Comparison of ENCODE assay signal across 9 mouse cellular contexts in the genomic region with DNA sequence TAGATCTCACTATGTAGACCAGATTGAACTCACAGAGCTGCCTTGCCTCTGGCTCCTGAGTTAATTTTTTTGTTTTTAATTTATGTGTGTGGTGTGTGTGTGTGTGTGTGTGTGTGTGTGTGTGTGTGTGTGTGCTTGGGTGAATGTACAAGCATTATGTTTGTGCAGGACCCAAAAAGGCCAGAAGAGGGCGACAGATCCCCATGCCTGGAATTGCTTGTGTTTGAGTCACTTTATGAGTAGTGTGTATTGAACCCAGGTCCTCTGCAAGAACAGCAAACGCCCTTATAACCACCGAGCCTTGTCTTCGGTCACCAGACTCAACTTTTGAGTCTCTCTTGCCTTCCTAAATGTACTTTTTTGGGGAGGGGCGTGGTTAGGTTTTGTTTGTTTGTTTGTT. TPM values are rescaled to one million over a fixed set of nuclear protein-coding genes. Genes with fewer than 3 reads are reported as not detected.
A peak's percentile ranks its signal among the peaks of the same experiment; 100 is the strongest.
DNase-seq lines count a peak whose midpoint lies in the region; ATAC-seq and TF ChIP-seq lines count a peak whose summit lies in the region.
"Had no signal": no experiment of that assay in that cellular context is flagged by ENCODE, and none has a peak within 500 bp of the region (broad histone marks: within the 10 kb centered on the region; RNA-seq: fewer than 3 reads in every experiment).

No protein-coding gene starts in this region.

- no peak overlapping the region for H3K4me2 ChIP-seq in embryonic facial prominence, embryonic 11.5 days (ENCODE audit: low read depth, low read length)
- no peak overlapping the region for H3K4me2 ChIP-seq in stomach, postnatal 0 days (replicated peaks; ENCODE audit: low read depth)
- H3K4me2 ChIP-seq: hindbrain, embryonic 15.5 days had no signal

- peak; percentile 74 to 80 for DNase-seq in cerebellum, postnatal 10 days
- DNase-seq in cerebellum, adult 11 months: no peak
- peak; percentile 19 to 52 for DNase-seq in left cerebral cortex, adult 18-20 months (ENCODE audit: low spot score in 2 of 2)
- no peak for DNase-seq in left cerebral cortex, adult 11 months (ENCODE audit: low spot score)
- peak; percentile 85 for DNase-seq in R1 (ENCODE audit: low read depth, low spot score)
- DNase-seq in embryonic facial prominence, embryonic 11.5 days (ENCODE audit: low spot score): peak; percentile 70
- DNase-seq in liver, adult 2 months (ENCODE audit: extremely low read depth, low read depth, low spot score): peak; percentile 53
- DNase-seq in stomach, postnatal 0 days (ENCODE audit: low spot score): peak; percentile 63

- no peaks in the 10 kb centered on the region for H3K79me2 ChIP-seq in liver, adult 2 months (ENCODE audit: control insufficient read depth, insufficient read depth, low read length)

- H3K36me3 ChIP-seq in embryonic facial prominence, embryonic 11.5 days (replicated peaks; ENCODE audit: control insufficient read depth, insufficient read depth, low read depth, low read length): no peaks in the 10 kb centered on the region
- H3K36me3 ChIP-seq in liver, adult 2 months (ENCODE audit: control insufficient read depth, insufficient read depth, low read length): no peaks in the 10 kb centered on the region
- no peaks in the 10 kb centered on the region for H3K36me3 ChIP-seq in stomach, postnatal 0 days (ENCODE audit: control insufficient read depth, insufficient read depth, low read length)

- H3K9me3 ChIP-seq in embryonic facial prominence, embryonic 11.5 days (replicated peaks; ENCODE audit: control insufficient read depth, low read length): no peaks in the 10 kb centered on the region
- H3K9me3 ChIP-seq in stomach, postnatal 0 days (ENCODE audit: control insufficient read depth, low read length): no peaks in the 10 kb centered on the region
- H3K9me3 ChIP-seq: hindbrain, embryonic 15.5 days had no signal

- no peak for TF ChIP-seq POLR2A in liver, adult 2 months (IDR thresholded peaks at IDR 0.05; ENCODE audit: extremely low read depth, insufficient read depth, low read length)

- WGBS in embryonic facial prominence, embryonic 11.5 days: 62% methylated on average over 5 of the region's 5 CpGs
- WGBS in liver, adult 2 months: 68% methylated on average over 5 of the region's 5 CpGs
- WGBS in stomach, postnatal 0 days: 76% methylated on average over 5 of the region's 5 CpGs

- TF ChIP-seq EP300 in stomach, postnatal 0 days (optimal IDR thresholded peaks at IDR 0.05): no peak

- H3K9ac ChIP-seq in embryonic facial prominence, embryonic 11.5 days (replicated peaks; ENCODE audit: low read length): no peak overlapping the region
- no peak overlapping the region for H3K9ac ChIP-seq in liver, adult 2 months (ENCODE audit: low read depth, low read length)
- no peak overlapping the region for H3K9ac ChIP-seq in stomach, postnatal 0 days (ENCODE audit: low read length)
- H3K9ac ChIP-seq: hindbrain, embryonic 15.5 days had no signal

- no peak overlapping the region for H3K27ac ChIP-seq in embryonic facial prominence, embryonic 11.5 days (replicated peaks; ENCODE audit: low read depth, low read length)
- H3K27ac ChIP-seq in liver, adult 2 months (replicated peaks; ENCODE audit: insufficient read depth, low read depth, low read length): no peak overlapping the region
- H3K27ac ChIP-seq in stomach, postnatal 0 days (replicated peaks): no peak overlapping the region
- H3K27ac ChIP-seq: hindbrain, embryonic 15.5 days had no signal

- H3K4me1 ChIP-seq in embryonic facial prominence, embryonic 11.5 days (ENCODE audit: control insufficient read depth, insufficient read depth, low read length): no peaks in the 10 kb centered on the region
- H3K4me1 ChIP-seq in liver, adult 2 months (ENCODE audit: control insufficient read depth, insufficient read depth, low read length): peaks cover 6% of the 10 kb centered on the region; the same call in 1 of the 2 replicates
- 0 out of 2 replicates have a peak, but pooled peaks cover 2% of the 10 kb centered on the region for H3K4me1 ChIP-seq in stomach, postnatal 0 days (replicated peaks; ENCODE audit: control insufficient read depth, insufficient read depth)

- no peak overlapping the region for H3K4me3 ChIP-seq in embryonic facial prominence, embryonic 11.5 days (ENCODE audit: low read depth, low read length)
- H3K4me3 ChIP-seq in liver, adult 2 months (ENCODE audit: insufficient read depth, low read depth, low read length): no peak overlapping the region
- no peak overlapping the region for H3K4me3 ChIP-seq in stomach, postnatal 0 days (ENCODE audit: low read depth, low read length)
- H3K4me3 ChIP-seq: hindbrain, embryonic 15.5 days had no signal

- ATAC-seq in embryonic facial prominence, embryonic 11.5 days (replicated peaks; ENCODE audit: insufficient number of reproducible peaks, low FRiP score, low TSS enrichment, low read depth): no peak
- ATAC-seq in stomach, postnatal 0 days (ENCODE audit: low FRiP score, low TSS enrichment): no peak

- TF ChIP-seq CTCF in liver, adult 2 months (IDR thresholded peaks at IDR 0.05; ENCODE audit: low read depth, low read length): peak; percentile 70
- peak; percentile 78 for TF ChIP-seq CTCF in stomach, postnatal 0 days (IDR thresholded peaks at IDR 0.05; ENCODE audit: low read depth)

- no peaks in the 10 kb centered on the region for H3K27me3 ChIP-seq in embryonic facial prominence, embryonic 11.5 days (ENCODE audit: control insufficient read depth, insufficient read depth, low read length)
- H3K27me3 ChIP-seq in liver, adult 2 months (ENCODE audit: control insufficient read depth, insufficient read depth, low read length): no peaks in the 10 kb centered on the region
- no peaks in the 10 kb centered on the region for H3K27me3 ChIP-seq in stomach, postnatal 0 days (ENCODE audit: control insufficient read depth, insufficient read depth, low read length)
- H3K27me3 ChIP-seq: hindbrain, embryonic 15.5 days had no signal

RNA-seq across cellular contexts. Expression of a gene that starts 23.4 kb away (rescaled TPM):
- 10 to 100 TPM; 25.0 to 29.6 TPM for total RNA-seq in left cerebral cortex, adult 18-20 months (2021)
- polyA plus RNA-seq in embryonic facial prominence, embryonic 11.5 days (2014; fragmentation: Nextera tagmentation; extraction: Ambion mirVana): 81.5 and 90.1 TPM in 2 replicates
- total RNA-seq in liver, adult 2 months (2014; rRNA removed): 11.9 and 12.2 TPM in 2 replicates
- 21.2 and 23.9 TPM in 2 replicates for polyA plus RNA-seq in liver, adult 2 months (2012; rRNA removed)
- polyA plus RNA-seq in stomach, postnatal 0 days (2015; fragmentation: Nextera tagmentation; extraction: Ambion mirVana): 24.9 and 27.6 TPM in 2 replicates

RNA-seq across cellular contexts. Expression of a gene that starts 23.4 kb away (rescaled TPM):
- total RNA-seq in left cerebral cortex, adult 18-20 months (2021): 10 to 100 TPM; 30.6 to 31.3 TPM
- 92.2 and 95.1 TPM in 2 replicates for polyA plus RNA-seq in embryonic facial prominence, embryonic 11.5 days (2014; fragmentation: Nextera tagmentation; extraction: Ambion mirVana)
- 10.5 and 13.0 TPM in 2 replicates for total RNA-seq in liver, adult 2 months (2014; rRNA removed)
- 12.0 and 13.2 TPM in 2 replicates for polyA plus RNA-seq in liver, adult 2 months (2012; rRNA removed)
- 58.8 and 61.2 TPM in 2 replicates for polyA plus RNA-seq in stomach, postnatal 0 days (2015; fragmentation: Nextera tagmentation; extraction: Ambion mirVana)

RNA-seq across cellular contexts. Expression of a gene that starts 26.0 kb away (rescaled TPM):
- 10 to 100 TPM; 59.8 to 66.9 TPM for total RNA-seq in left cerebral cortex, adult 18-20 months (2021)
- polyA plus RNA-seq in embryonic facial prominence, embryonic 11.5 days (2014; fragmentation: Nextera tagmentation; extraction: Ambion mirVana): 40.0 and 40.4 TPM in 2 replicates
- 10.8 and 11.7 TPM in 2 replicates for total RNA-seq in liver, adult 2 months (2014; rRNA removed)
- 16.4 and 18.0 TPM in 2 replicates for polyA plus RNA-seq in liver, adult 2 months (2012; rRNA removed)
- 27.2 and 29.2 TPM in 2 replicates for polyA plus RNA-seq in stomach, postnatal 0 days (2015; fragmentation: Nextera tagmentation; extraction: Ambion mirVana)

RNA-seq across cellular contexts. Expression of a gene that starts 49.7 kb away (rescaled TPM):
- 10 to 100 TPM; 22.6 to 25.9 TPM for total RNA-seq in left cerebral cortex, adult 18-20 months (2021)
- 12.1 and 12.6 TPM in 2 replicates for polyA plus RNA-seq in embryonic facial prominence, embryonic 11.5 days (2014; fragmentation: Nextera tagmentation; extraction: Ambion mirVana)
- 3.0 and 3.8 TPM in 2 replicates for total RNA-seq in liver, adult 2 months (2014; rRNA removed)
- polyA plus RNA-seq in liver, adult 2 months (2012; rRNA removed): 3.5 and 6.3 TPM in 2 replicates
- 5.8 and 6.1 TPM in 2 replicates for polyA plus RNA-seq in stomach, postnatal 0 days (2015; fragmentation: Nextera tagmentation; extraction: Ambion mirVana)

Comparison
In these comparisons a context has a peak if more than half of its experiments do, and no peak if none do; other contexts are left out.
1. DNase-seq: peak in cerebellum, postnatal 10 days (2 of 2), left cerebral cortex, adult 18-20 months (2 of 2), R1 (single experiment), embryonic facial prominence, embryonic 11.5 days (single experiment), liver, adult 2 months (single experiment) and stomach, postnatal 0 days (single experiment); none in cerebellum, adult 11 months (single experiment) and left cerebral cortex, adult 11 months (single experiment).